Mouse (Mus musculus): ENCODE measurements at regions not wholly inside any gene's neighbourhood (a gene's known extent, or its start where the extent isn't known, plus 50 kb on each side); places are given as distances from the start of the nearest gene placed in this dataset.

- no peak for DNase-seq
Observed at GRCm38 (mm10) chr14:68783216-68783615, 510.9 kb downstream of the Synb start.

DNA sequence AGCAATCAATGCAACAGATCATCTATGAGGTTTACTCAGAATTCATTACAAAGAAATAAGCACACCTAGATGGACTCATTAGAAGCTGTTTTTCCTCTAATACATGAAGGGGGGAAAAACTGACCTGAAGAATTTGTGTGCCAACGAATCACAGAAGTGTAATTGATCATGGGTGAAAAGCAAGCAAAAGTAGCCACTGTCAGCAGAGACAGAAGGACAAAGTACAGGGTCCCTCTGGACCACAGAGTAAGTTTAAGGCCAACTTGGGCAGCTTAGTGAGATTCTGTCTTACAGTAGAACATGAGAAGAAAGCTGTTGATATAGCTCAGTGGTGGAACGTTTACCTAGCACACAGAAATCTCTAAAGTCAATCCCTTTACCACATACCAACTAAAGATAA is 523.7 kb downstream of the Synb start:
- no peak for DNase-seq

- DNase-seq: no peak
Observed at GRCm38 (mm10) chr14:68762916-68763315, 531.2 kb downstream of the Synb start.

DNA sequence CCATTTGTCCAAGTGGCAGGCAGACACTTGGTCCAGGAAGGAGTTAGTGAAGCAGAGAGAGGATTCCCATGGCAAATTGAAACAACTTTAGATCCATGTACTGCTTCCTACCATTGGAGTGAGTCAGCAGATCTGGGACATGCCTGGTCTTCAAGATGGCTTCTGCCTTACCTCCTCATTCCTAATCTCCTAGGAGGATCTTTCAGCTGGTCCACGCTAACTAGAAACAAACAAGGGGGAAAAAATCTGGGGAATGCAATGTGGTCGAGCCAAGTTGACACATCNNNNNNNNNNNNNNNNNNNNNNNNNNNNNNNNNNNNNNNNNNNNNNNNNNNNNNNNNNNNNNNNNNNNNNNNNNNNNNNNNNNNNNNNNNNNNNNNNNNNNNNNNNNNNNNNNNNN is 549.4 kb downstream of the Synb start:
- DNase-seq: no peak

- no peak for DNase-seq
Observed at GRCm38 (mm10) chr14:68738474-68738873, 555.6 kb downstream of the Synb start.

- DNase-seq: peak; percentile 68 to 70
Observed at GRCm38 (mm10) chr14:68735756-68736155, 558.3 kb downstream of the Synb start.

DNA sequence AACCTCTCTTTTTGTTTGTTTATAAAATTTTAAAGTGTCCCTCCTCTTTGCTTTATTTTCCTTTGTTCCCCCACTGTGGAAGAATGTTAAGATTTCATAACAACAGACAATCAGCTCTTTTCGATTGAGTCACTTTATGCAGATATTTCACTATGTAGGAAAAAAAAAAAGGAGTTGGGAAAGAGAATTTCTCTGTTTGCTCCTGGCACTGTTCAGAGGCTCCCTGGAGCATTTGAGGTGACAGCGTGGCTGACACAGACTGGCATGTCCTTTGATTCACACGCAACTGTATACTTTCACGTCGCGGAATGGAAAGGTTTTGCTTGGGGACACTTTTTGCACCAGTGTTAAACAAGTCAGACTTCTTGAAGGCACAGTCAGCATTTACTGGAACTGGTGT is 572.9 kb downstream of the Synb start:
- no peak for DNase-seq

DNA sequence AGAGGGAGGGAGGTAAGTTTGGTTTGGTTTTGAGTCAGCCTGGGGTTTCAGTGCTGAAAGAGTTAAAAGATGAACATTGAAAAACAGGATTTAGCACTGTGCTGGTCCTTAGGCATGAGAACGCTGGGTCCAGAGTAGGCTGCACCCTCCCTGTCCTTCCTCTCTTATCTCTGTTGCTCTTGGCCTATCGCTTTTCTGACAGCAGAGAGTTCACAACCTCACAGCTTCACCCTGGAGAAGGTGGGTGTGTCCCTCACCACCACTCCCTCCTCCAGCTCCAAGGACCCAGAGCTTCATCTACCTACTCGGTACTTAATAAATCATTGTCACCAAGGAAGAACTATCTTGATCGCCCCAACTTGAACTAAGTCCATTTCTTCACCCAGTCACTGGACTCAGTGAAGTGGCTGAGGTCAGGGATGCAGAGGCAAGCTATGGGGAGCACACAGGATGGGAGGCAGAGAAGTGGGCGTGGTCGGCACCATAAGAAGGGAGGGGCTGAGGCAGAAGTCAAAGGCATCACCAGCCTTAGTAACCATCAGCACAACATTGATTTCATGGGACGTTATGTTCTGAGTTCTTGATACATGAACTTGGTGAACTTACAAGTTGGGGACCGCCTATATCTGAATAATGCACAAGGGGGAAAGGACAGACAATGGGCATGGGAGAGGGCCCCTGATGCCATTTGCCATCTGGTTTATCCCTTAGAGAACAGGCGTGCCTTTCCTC is 574.5 kb downstream of the Synb start:
- DNase-seq: no peak

DNA sequence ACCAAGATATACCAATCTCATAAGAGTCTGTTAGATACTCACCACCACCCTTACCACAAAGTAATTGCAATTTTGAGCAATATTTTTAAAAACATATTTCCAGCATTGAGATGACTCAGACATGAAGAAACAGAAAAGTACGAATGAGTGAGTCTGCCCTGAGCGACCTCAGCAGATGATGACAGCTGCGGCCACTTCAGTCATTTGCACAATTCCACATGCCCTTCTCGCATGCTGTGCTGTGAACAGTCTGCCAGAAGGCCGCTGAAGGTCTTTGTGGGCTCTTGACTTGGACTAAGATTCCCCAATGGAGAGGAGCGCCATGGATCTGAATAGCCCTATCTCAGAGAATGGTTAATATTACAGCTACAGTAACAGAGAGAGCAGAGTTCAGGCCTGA is 575.3 kb downstream of the Synb start:
- no peak for DNase-seq

Measured in layer of hippocampus, postnatal 36 days (tissue).